Mouse (Mus musculus) liver, embryonic 14.5 days (tissue): ENCODE measurements around the gene Zdhhc1.

Experiments used
- CTCF ChIP-seq: IDR thresholded peaks from 2 replicates; pipeline ENCODE4 v1.5.1; 2016; ENCODE audit warnings: antibody characterized with exemption, low read depth, control low read depth
- EP300 ChIP-seq: IDR thresholded peaks from 2 replicates; pipeline ENCODE4 v1.6.1; 2016; ENCODE audit warnings: antibody characterized with exemption, low read depth

DNA sequence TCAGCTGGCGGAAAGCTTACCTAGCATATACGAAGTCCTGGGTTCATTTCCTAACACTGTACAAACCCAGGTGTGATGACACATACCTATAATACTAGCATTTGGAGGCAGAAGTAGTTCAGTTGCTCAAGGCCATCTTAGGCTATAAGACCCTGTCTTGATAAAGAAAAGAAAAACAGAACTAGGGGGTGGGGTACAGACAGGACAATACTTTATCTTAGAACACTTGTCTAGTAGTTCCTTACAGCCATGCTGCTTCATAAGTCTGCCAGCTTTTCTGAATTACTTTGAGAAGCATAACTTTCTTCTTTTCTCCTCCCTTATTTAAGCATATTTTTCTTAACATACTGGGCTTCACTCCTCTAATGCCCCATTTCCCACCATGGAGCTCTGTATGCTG is 46.1 kb upstream of the Zdhhc1 start:
- TF ChIP-seq CTCF (no peak), EP300 (no peak)
